Mouse (Mus musculus) c-Kit-negative CD71-positive TER-119-positive erythroid progenitor cells, embryonic 14.5 days (primary cell): ENCODE results near the gene Acap3.

Source experiments
- DNase-seq: peaks from one replicate; pipeline ENCODE4 v3.0.0-alpha.2; 2013; ENCODE audit warnings: low read depth, low spot score

The Acap3 gene

DNA sequence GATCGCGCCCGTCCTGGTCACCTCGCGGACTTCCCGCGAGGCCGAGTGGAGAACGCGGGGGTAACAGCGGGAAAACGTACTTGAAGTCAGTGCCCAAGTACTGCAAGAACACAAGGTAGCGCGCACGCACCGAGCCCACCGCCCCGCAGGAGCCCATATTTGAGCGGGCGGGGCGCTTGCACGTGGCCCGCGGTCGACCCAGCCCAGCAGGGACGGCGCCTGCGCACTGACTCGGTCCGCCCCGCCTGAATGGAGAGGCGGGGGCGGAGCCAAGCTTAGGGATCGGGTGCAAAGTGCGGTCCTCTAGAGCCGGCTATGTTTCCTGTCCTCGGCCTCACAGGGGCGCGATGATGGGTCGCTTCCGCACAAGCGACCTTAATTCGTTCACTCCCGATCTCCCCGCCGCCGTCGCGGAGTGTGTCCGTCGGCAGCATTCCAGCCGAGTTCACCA lies at the start of gene Acap3, which contains the start of gene Pusl1:
Gene Acap3 (plus strand): TSS at position 272 of the 451 bp plus-strand sequence.
Gene Pusl1 (minus strand): TSS at position 231 of the 451 bp plus-strand sequence.
- peak; percentile 90 for DNase-seq

DNA sequence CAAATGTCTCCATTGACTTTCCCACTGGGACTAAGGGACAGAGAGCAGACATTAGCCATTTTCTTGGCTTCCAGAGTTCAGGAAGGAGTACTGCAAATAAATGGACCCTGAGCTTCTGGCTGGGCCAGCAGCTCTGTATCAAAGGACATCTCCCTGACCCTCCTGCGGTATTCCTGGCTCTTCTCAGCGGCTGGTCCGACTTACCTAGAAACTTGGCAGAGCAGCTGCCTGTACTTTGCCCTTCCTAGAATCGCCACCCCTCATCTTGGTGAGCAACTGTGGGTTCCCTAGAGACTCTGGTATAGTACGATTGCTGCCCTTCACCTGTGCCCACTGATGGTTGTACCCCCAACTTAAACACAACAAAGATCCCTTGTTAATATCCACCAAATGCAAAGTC lies 48.4 kb upstream of the Acap3 start:
- DNase-seq, result no peak

DNA sequence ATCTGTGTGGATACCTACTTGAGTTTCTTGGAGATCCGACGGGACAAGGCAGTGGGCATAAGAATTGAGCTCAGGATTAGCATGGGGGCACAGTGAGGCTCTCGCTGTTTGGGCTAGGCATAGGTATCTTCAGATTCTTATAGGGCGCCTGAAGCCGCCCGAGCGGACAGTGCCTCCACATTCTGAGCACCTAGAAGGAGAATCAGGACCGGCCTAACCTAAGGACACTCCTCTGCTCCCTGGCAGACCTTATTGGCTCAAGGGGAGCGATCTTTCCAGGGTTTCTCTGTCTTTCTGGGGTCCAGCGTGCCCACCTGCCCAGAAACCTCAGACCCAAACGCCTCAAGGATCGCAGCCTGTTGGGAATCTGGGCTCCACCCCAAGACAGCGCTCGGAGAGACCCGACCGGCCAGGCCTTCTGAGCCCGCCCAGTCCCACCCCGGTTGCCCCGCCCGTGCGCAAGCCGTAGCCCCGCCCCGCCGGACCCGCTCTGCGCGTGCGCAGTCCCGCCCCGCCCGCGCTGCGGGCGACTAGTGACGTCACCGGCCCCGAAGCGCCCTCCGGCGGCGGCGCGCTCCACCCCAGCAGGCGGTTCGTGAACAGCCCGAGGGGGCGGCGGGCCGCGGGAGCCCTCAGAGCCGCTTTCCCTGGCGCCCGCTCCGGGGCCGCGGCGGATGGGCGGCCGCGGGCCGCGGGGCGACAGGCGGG lies 44.6 kb upstream of the Acap3 start, which contains the start of gene Dvl1:
Gene Dvl1 (plus strand): TSS at position 532 of the 708 bp plus-strand sequence.
- peak; percentile 84 for DNase-seq

DNA sequence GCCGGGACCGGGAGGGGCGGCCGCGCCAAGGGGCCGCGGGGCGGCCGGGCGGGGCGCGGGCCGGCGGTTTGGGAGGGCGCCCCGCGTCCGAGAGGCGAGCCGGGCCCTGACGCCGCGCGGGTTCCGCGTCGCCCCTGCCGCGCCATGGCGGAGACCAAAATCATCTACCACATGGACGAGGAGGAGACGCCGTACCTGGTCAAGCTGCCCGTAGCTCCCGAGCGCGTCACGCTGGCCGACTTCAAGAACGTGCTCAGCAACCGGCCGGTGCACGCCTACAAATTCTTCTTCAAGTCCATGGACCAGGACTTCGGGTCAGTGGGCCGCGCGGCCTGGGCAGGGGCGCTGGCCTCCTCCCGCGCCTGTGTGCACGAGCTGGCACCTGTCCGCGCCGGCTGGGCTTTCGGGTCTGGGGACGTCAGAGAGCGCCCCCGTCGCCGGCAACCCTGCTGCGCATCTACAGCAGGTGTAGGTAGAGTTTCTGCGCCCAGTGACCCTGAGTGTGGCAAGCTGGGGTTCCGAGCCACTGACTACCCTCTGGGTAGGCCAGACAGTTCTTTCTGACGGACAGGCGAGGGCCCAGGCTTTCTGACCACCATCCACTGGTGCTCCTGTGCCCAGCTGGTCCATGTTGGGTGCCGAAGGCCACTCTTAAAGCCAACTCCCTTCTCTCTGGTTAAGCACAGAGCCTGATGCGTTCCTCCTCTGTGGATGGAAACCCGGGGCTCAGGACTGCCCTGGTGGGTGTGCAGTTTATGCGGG lies 43.9 kb upstream of the Acap3 start:
- DNase-seq, result no peak

DNA sequence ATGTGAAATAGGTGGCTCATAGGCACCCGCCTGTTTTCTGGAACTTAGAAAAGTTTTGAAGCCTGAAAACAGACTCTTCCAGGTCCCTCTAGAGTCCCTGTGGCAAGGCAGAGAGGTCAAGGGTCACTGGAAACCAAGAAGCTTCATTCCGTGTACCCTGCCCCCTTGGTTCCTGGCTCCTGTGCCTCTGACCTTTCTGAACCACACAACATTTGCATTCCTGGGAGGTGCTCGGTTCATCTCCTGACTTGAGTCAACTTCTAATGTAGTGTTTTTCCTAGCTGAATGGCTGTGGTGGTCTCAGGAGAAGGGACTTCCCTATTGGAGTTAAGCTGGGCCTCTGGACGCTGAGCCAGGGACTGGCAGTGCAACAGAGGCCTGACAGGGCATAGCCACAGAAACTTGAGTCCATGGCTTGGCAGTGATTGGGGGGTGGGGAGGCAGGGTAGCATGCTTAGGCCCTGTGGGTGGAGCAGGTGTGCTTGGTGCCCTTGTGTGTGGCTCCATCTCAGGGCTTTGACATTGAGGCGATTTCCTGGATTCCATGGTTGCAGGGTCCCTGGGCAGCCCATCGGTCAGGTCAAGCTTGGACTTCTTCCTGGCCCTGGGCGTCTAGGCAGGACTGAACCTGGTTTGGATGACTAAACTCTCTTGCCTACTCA lies 43.1 kb upstream of the Acap3 start:
- no peak for DNase-seq

DNA sequence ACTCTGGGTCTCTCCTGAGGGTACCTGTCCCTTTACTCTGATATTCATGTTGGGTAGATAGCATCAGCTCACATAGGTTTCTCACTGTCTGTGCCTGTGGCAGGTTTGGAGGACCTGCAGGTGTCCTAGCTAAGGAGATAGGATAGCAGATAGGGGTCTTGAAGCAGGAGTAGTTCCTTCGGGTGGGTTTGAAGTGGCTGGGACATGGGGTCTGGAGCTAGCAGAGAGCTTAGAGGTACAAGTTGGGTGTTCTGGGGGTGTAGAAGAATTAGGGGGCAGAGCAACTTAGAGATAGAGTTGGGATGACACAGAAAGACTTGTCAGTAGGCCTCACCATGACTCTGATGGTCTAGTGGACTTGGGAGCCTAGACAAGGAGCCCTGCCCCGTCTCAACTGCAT lies 42.2 kb upstream of the Acap3 start:
- no peak for DNase-seq

DNA sequence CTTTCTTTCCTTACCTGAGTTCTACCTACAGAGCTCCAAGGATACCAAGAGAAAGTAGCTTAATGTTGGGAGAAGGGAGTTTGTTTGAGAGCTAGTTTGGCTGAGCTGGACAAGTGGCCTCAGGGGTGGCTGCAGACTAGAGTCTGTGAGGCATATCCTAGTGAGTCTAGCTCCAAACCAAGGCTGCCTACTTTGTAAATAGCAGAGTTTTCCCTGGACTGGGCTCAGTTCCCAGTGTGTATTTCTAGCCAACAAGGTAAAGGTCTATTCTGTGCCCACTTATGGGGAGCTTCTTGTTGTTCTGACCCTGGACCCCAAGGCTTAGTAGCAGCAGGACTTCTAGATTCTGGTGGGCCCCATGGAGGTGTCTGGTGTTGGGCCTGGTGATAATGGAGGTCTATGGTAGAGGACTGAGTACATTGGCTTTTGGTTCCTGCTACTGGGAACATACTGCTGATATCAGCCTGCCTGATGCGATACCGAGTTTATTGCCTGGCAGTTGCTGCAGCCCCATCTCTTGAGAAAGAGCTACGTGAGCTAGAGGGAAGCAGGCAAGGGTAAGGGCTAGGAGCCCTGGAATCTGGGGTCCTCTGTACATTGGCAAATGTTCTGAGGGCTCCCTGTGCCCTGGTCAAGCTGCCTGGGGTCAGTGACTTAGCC lies 41.7 kb upstream of the Acap3 start:
- DNase-seq, result no peak

DNA sequence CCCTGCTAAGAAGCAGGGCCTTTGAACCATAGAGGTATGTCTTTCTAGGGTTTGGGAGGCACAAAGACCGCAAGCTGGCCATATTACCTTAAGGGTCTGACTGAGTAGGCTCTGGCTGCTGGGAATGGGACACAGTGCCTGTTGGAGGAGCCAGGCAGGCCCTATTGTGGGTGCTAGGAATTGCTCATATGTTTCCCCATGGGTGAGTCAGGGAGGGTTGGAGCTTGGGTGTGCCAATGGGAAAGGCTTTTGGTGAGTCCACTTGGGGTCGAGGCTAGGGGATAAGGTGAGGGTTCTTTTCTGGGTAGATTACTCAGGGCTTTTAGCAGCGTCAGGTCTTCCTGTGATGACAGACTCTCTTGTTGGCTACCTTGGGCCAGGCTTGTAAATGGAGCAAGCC lies 40.3 kb upstream of the Acap3 start:
- no peak for DNase-seq

DNA sequence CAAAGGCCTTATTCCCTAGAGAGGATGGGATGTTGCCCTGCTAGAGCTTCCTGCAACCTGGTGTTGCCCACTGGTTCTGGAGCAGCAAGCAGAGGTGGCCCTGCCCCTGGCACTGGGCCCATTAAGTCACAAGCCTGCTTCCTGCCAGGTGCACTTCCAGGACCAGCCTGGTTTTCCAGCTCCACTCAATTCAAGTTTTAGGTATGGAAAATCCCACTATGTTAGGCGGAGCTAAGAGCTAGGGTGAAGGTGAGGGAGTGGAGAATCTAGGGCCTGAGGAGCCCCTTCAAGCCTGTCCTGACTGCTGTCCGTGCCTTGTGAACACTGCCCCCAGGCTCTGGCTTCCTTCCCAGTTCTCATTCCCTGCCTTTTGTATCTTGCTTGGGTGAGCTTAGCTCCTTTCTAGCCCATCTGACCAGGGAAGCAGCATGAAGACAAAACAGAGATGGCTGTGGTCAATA lies 39.6 kb upstream of the Acap3 start:
- DNase-seq, result no peak

DNA sequence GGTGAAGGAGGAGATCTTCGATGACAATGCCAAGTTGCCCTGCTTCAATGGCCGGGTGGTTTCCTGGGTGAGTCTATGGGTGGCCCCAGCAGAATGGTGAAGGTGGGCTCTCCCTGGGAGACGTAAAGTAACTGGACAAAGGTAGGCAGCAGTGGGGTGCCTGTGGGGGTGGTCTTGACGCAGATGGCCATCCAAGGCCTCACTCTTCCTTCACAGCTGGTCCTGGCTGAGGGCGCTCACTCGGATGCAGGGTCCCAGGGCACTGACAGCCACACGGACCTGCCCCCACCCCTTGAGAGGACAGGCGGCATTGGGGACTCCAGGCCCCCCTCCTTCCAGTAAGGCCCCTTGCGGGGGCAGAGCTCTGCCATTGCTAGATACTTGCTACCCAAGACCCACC lies 38.2 kb upstream of the Acap3 start:
- no peak for DNase-seq

DNA sequence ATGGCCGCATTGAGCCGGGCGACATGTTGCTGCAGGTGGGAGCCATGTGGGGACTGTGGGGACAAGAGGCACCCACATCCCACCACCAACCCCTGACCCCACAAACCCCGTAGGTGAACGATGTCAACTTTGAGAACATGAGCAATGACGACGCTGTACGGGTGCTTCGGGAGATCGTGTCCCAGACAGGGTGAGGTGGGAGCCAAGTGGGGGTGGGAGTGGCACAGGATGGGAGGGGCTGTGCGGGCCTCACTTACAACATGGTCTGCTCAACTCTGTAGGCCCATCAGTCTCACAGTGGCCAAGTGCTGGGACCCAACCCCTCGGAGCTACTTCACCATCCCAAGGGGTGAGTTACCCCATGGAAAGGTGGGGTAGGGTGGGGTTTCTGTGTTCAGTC lies 36.6 kb upstream of the Acap3 start:
- no peak for DNase-seq

DNA sequence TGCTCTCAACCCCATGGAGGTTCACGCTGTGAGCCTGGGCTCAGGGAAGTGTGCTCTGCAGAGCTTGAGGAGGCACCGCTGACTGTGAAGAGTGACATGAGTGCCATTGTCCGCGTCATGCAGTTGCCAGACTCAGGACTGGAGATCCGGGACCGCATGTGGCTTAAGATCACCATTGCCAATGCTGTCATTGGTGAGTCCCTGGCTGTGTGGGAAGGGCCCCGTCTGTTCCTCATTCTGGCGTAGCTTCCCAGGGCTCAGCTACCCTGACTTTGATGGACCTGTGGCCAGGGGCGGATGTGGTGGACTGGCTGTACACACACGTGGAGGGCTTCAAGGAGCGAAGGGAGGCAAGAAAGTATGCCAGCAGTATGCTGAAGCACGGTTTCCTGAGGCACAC lies 35.6 kb upstream of the Acap3 start:
- DNase-seq, result no peak

DNA sequence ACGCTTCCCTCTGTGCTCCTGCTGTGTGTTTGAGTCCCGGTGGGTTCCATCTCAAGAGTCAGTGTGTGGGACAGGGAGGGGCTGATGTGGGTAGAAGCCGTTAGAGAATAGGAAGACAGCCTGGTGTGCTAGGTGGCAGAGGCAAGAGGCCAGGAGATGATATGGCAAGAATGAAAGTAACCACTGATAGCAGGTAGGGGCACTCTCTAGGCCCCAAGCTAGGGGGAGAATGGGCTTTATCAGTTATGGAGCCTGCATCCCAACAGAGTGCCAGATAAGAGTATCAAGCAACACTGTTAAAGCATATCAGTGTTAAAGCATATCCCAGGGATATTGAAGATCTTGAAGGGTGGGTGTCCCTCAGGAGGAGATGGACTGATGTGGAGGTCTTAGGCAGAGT lies 34.7 kb upstream of the Acap3 start:
- DNase-seq, result no peak

DNA sequence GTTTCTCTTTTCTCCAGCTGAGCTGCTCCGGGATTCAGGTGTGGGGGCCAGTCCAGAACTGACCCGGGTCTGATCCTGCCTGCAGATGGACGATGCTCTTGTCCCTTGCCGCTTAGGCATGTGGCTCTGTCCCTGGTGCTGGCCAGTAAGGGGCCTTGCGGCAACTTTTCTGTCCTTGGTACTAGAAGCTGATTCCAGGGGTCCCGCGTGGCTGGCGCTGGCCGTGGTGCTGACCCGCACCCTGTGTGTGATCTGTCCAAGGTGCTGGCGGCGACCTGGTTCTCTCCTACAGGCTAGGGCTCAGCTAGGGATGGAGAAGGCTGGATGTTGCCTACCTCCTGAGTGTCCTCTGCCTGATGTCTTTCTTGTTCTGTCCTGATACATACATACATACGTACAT lies 32.3 kb upstream of the Acap3 start:
- no peak for DNase-seq

DNA sequence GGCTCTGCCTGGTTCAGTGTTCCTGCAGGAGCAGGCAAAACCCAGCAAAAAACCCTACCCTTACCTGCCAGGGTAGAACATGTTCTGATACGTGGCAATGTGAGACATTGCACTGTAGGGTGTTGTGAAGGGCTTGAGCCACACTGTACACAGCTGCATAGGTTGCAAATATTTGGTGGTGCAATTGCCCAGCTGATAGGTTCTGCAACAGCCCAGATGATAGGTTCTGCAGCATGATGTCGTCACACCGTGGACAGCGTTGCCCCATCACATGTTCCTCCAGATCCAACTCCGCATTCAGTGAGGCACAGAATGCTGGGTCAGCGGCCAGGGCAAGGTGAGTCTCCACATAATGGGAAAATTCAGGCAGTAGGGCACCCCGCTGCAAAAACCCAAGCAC lies 29.8 kb upstream of the Acap3 start:
- DNase-seq, result no peak

DNA sequence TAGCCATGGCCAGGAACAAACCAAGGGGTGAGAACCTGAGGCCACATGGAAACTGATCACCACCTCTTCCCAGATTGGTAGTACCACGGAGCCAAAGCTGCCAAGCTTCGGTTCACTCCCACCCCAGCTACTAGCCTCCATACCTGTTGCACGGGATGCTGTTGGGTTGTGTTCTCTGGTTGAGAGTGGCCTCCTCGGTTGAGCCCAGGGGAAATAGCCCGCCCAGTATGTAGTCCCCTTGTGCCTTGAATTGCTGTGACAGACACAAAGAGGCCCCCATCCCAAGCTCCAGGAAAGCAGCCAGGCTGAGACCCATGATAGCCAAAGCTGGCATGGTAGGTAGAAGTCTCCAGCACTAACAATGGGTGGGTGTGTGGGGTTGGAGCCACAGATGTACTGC lies 28.6 kb upstream of the Acap3 start, which contains the start of gene Tas1r3:
Gene Tas1r3 (minus strand): TSS at position 362 of the 400 bp plus-strand sequence.
- DNase-seq, result no peak

DNA sequence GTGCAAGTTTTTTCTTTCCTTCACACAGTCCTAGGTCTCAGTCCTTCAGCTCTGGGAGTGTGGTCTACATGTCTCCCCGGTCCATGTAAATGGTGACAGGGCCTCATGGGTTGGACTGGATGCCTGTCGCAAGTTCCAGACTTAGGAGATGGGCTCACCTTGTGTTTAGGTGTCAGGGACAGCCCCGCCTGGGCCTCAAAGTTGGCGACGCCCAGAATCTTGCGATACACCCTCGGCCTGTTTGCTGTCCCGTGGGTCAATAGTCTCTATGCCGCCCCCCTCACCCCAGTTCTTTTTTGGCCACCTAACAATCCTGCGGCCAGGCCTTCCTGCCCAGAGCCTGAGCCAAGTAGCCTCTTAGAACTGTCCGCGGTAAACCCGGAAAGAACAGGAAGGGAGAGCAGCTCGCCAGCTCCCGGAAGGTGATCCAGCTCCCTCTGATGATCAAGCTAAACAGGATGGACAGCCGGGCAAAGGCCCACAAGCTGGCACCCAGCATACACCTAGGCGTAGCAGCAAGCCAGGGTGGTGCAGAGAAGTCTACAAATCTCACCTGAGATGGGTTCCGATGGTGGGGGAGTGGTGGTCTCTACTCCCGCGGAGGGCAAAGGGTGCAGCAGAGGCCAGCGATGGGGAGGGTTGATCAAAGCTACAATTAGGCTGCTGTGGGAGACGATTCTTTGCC lies 22.9 kb upstream of the Acap3 start:
- no peak for DNase-seq

DNA sequence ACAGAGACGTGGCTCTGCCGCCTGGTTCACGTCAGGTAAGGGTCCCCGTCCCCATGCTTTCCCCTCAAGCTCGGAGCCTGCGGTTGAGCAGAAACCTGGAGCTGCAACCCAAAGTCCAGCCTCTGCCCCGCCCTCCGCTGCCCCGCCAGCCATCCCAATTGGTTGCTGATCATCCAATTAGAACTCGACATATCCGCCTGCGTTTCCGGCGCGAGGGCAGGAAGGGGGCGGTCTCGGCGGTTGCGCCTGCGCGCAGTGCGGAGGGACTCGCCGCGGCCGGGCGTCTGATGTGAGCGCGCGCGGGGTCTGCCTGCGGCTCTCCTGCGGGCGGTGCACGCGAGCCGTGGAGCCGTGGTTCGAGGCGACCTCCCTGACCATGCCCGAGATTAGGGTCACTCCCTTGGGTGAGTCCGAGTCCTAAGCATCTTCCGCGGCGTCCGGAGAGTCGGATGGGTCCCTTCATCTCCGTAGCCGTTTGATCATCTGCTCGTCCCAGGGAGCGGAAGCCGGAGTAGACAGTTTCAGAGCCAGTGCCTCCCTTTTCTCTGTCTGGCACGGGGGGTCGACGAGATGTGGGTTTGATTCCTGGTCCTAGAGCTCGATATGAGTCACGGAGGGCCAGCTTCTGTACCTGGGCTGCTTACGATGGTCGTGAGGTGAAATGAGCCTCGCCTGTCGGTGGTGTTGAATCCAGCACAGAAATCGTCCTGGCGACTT lies 22.1 kb upstream of the Acap3 start, which contains the start of the genes Cptp and Ints11:
Gene Cptp (minus strand): TSS at position 124 of the 717 bp plus-strand sequence.
Gene Ints11 (plus strand): TSS at position 230 of the 717 bp plus-strand sequence.
- DNase-seq, result peak; percentile 89

DNA sequence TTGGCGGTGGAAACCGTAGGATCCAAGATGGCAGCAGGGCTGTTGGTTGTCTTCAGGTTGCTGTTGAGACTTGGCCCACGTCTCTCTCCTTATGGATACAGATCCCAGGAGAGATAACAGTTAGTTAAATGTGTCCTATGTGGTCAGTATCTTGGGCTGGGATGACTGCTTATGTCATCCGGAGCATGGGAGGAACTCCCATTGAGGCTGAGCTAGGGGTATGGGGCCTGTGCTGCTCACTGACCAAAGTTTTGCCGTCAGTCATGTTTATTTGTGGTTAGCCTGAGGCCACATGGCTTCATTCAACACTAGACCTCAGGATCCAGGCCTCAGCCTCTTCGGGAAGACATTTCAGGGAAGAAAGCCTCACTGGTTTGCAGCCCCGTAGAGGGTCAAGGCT lies 20.2 kb upstream of the Acap3 start:
- no peak for DNase-seq

DNA sequence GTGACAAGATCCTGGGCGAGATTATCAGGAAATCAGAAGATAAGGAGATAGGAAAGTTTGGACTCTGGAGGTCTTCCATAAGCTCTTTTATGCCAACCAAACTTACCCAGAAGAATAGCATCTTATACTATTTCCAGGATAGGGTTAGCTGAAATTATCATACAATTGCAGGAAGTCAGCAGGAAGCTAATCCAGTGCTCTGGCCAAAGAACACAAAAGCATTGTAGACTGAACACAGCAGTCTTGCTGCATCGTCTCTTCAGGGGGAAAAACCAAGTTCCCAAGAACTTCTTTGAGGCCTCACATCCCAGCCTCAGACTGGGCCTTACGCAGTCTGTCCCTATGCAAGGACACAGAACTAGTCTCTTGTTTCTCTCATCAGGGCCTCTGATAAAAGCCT lies 8.0 kb upstream of the Acap3 start:
- no peak for DNase-seq
